Mouse (Mus musculus): Measurements from ENCODE around the gene Fbxo30. TPM values are rescaled to one million over a fixed set of nuclear protein-coding genes. Genes with fewer than 3 reads are reported as not detected.
A peak's percentile ranks its signal among the peaks of the same experiment; 100 is the strongest.

Gene Fbxo30
- polyA plus RNA-seq, 1 experiment: 5.5 TPM

DNA sequence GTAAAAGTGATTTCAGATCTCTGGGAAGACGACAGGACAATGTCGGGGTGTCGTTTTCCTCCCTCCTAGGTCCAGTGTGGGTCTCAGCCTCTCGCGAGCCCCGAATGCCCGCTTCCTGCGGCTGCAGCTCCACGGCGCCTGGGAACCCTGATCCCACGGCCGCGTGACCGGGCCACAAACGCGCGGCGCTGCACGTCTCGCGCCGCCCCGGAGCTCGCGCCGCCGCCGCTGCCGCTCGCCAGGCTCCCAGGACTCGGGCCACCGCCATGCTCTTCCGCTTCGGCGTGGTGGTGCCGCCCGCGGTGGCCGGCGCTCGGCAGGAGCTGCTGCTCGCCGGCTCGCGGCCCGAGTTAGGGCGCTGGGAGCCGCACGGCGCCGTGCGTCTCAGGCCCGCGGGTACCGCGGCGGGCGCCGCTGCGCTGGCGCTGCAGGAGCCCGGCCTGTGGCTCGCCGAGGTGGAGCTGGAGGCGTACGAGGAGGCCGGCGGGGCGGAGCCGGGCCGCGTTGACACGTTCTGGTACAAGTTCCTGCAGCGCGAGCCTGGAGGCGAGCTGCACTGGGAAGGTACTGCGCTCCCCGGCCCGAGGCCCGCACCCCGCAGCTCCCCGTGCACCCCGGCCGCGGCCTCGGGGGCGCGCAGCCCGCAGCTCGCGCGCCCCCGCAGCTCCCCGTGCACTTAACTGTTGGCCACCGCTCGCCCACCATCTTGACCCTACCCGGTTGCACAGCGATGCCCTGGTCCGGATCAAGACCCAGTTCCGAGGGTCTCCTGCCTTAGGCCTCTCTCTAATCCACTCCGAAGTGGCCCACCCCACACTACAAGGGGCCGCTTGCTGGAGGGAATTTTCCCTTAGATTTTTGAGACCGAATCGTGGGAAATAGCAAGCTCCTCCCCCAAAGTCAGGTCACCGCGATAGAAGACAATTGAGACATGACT is 62.3 kb downstream of the Fbxo30 start, which contains the start of gene Epm2a:
Gene Epm2a, plus strand, starts transcription at position 200 of the 937 bp plus-strand sequence.
- Histone ChIP-seq H3K27me3 (ENCODE audit: control insufficient read depth, insufficient read depth, low read length) (no peaks in the 10 kb centered on the region), H3K4me3 (replicated peaks; ENCODE audit: insufficient read depth, low read depth, low read length) (peak within 1 kb of the TSS; percentile 91), H3K4me1 (ENCODE audit: control insufficient read depth, insufficient read depth, low read length) (no peaks in the 10 kb centered on the region), H3K27ac (ENCODE audit: insufficient read depth, low read length) (peak within 1 kb of the TSS; percentile 93)
- TF ChIP-seq CTCF (IDR thresholded peaks at IDR 0.05; ENCODE audit: borderline replicate concordance, insufficient read depth, low read depth, low read length): no peak
- peak; percentile 40; the same call in 1 of the 2 replicates for TF ChIP-seq POLR2A (IDR thresholded peaks at IDR 0.05; ENCODE audit: borderline replicate concordance, insufficient read depth, low read length)
- DNase-seq: peak; percentile 82 to 84
- WGBS: under 1% methylated on average over 96 of the region's 106 CpGs

DNA sequence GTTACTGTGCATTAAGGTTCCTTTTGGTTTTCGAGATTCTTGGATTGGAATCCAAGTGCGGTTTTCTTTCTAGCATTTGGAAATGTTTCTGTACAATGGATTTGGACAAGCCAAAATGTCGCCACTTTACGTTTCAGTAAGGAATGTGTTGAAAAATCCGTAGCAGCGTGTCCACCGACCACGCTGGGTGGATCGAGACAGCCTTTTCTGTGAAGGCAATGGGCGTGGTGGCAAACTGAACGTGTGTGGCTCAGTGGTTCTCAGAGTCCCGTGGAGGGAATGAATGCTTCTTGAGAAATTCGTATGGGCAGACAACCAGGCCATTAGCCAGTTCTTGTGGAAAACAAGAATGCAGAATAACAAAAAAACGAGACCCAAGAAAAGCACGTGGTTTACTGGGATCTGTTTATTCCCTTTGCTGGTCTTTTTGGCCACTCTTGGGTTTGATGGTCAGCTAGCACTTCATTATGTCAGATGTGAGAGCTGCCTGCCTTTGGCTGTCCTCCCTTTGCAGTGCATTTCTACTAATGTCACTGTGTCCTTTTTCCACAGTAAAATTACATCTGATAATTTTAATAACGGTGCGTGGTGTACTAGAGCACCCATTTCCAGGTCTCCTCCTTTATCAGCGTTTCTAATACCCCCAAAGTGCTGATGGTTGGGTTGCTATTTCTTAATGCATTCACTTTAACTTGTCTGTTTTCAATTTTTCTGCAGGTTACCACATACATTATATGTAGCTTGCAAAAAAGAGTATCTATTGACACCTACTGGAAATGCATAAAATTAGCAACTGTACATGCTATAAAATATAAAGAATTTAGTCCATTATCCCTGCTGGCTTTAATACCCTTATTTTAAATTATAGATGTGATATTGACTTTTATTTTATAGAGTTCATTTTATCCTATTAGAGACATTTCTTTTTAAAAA is 63.7 kb downstream of the Fbxo30 start:
- peak overlapping the region; percentile 40 for H3K4me3 ChIP-seq (replicated peaks; ENCODE audit: insufficient read depth, low read depth, low read length)
- H3K4me1 ChIP-seq (ENCODE audit: control insufficient read depth, insufficient read depth, low read length): no peaks in the 10 kb centered on the region
- TF ChIP-seq CTCF (IDR thresholded peaks at IDR 0.05; ENCODE audit: borderline replicate concordance, insufficient read depth, low read depth, low read length) (no peak), POLR2A (IDR thresholded peaks at IDR 0.05; ENCODE audit: borderline replicate concordance, insufficient read depth, low read length) (no peak)
- WGBS: 54% methylated on average over 18 of the region's 18 CpGs
- peak; percentile 19 to 43 for DNase-seq
- no peaks in the 10 kb centered on the region for H3K27me3 ChIP-seq (ENCODE audit: control insufficient read depth, insufficient read depth, low read length)
- H3K27ac ChIP-seq (ENCODE audit: insufficient read depth, low read length): no peak overlapping the region

Other genes starting within 250 kb of the Fbxo30 start
- 69.6 and 84.3 TPM in 2 replicates for gene Grm1, start 199.0 kb upstream of the Fbxo30 start, polyA plus RNA-seq (2012; rRNA removed)
- gene Shprh, start 131.9 kb upstream of the Fbxo30 start, polyA plus RNA-seq (2012; rRNA removed): 18.3 and 20.6 TPM in 2 replicates
- gene Epm2a, start 62.1 kb downstream of the Fbxo30 start, polyA plus RNA-seq (2012; rRNA removed): 23.0 and 24.3 TPM in 2 replicates

All from cerebellum, adult 2 months (tissue).